Mouse (Mus musculus) myocyte (in vitro differentiated cells): ENCODE measurements around the gene Arl6.

Source experiments
- CEBPB ChIP-seq: IDR thresholded peaks from 2 replicates; pipeline ENCODE4 v1.6.1; 2011; ENCODE audit warnings: mild to moderate bottlenecking, moderate library complexity; ENCODE audit not compliant: poor library complexity, insufficient read depth, severe bottlenecking
- E2F4 ChIP-seq: IDR thresholded peaks from one replicate; pipeline ENCODE4 v1.6.1; 2011; ENCODE audit warnings: mild to moderate bottlenecking, control low read depth, moderate library complexity; ENCODE audit not compliant: insufficient read depth
- MAX ChIP-seq: IDR thresholded peaks from one replicate; pipeline ENCODE4 v1.6.1; 2011; ENCODE audit warnings: low read depth, mild to moderate bottlenecking, control low read depth
- MYOG ChIP-seq, 3 experiments: IDR thresholded peaks; one replicate each; pipeline ENCODE4 v1.6.1; 2011; ENCODE audit warnings: control low read depth in 2 of 3, low read depth in 2 of 3, mild to moderate bottlenecking in 2 of 3; ENCODE audit not compliant: insufficient read length in 2 of 3, control insufficient read depth in 1 of 3, insufficient read depth in 1 of 3
- POLR2A ChIP-seq: IDR thresholded peaks from one replicate; pipeline ENCODE4 v1.6.1; 2011; ENCODE audit warnings: low read depth, mild to moderate bottlenecking, control low read depth, moderate library complexity; ENCODE audit not compliant: insufficient read length
- REST ChIP-seq: IDR thresholded peaks from one replicate; pipeline ENCODE4 v1.6.1; 2011; ENCODE audit warnings: mild to moderate bottlenecking, control low read depth, moderate library complexity; ENCODE audit not compliant: insufficient read depth, insufficient read length
- TCF12 ChIP-seq: IDR thresholded peaks from one replicate; pipeline ENCODE4 v1.6.1; 2011; ENCODE audit warnings: mild to moderate bottlenecking, control low read depth; ENCODE audit not compliant: poor library complexity, insufficient read depth, severe bottlenecking
- TCF3 ChIP-seq: IDR thresholded peaks from one replicate; pipeline ENCODE4 v1.6.1; 2011; ENCODE audit warnings: low read depth, control low read depth; ENCODE audit not compliant: insufficient read length
- USF1 ChIP-seq: IDR thresholded peaks from one replicate; pipeline ENCODE4 v1.6.1; 2011; ENCODE audit warnings: low read depth, mild to moderate bottlenecking, control low read depth, moderate library complexity

DNA sequence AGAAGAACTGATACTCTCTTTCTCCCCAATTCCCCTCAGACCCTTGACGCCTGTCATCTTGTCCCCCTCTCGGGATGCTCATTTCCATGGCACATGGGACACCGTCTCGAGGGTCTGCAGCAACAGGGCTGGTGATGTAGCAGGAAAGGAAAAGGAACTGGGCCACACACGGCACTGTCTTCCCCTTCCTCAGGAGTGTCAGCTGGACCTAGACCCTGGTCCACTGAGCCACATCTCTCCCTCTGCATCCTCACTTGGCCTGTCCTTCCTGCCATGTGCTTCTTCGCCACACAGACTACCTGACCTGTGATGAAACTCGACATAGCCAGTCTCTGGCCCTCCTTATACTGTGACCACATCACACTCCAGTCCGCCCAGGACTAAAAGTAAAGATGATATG is 52.3 kb downstream of the Arl6 start:
- TF ChIP-seq POLR2A = no peak
- TF ChIP-seq TCF12 = no peak
- TF ChIP-seq MAX = no peak
- TF ChIP-seq USF1 = no peak
- TF ChIP-seq MYOG (IDR thresholded peaks at IDR 0.05; ENCODE audit: control insufficient read depth in 1 of 3, insufficient read depth in 1 of 3, insufficient read length in 2 of 3, low read depth in 2 of 3) = no peak
- no peak for TF ChIP-seq CEBPB
- no peak for TF ChIP-seq E2F4
- TF ChIP-seq REST = no peak
- TF ChIP-seq TCF3 = no peak
